Mouse (Mus musculus) gastrocnemius, postnatal 36 days (tissue): ENCODE measurements around the gene Cacnb1. TPM values are rescaled to one million over a fixed set of nuclear protein-coding genes. Genes with fewer than 3 reads are reported as not detected.

Experiments
- DNase-seq, 2 experiments: peaks; one replicate each; pipeline ENCODE4 v3.0.0; 2022
- intact Hi-C: fragments of 180-260 bp; cut with DNase I; formaldehyde crosslinking; loops from one replicate; pipeline ENCODE4 v1.15.1; 2025
- total RNA-seq, 2 experiments: library from RNA; stranded (reverse); gene quantifications; 2 replicates each; pipeline ENCODE4 v1.2.3; 2021

The Cacnb1 gene
- total RNA-seq, 2 experiments from 2014 or later, result 215 to 243 TPM

GRCm38 (mm10) chr11:98044074-98044473 is 21.2 kb upstream of the Cacnb1 start:
- DNase-seq, result no peak
- intact Hi-C loops, result no loop called here

GRCm38 (mm10) chr11:98042741-98043140 is 19.9 kb upstream of the Cacnb1 start:
- DNase-seq, result no peak
- intact Hi-C loops, result loop anchor here (2.0 kb wide), 1 partner anchor 20 kb away; no protein-coding TSS in a partner anchor

DNA sequence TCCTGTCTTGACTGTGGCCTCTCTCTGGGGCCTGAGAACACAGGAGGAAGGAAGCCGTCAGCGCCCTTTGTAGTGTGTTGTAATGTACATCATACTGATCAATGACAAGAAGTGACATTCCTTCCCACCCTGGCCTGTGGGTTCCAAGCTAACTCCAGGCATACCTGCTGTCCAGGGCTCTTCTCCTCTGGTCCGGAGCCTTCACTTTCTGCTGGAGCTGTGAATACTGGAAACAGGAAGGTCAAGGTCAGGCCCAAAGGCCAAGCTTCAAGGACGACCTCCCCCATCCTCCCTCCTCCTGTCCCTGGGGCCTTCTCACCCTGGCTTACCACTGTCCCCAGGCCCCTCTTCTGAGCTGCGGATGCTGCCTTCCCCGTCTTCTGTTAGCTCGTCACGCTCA is 18.1 kb upstream of the Cacnb1 start:
- DNase-seq, result no peak
- intact Hi-C loops, result no loop called here

GRCm38 (mm10) chr11:98037871-98038270 is 15.0 kb upstream of the Cacnb1 start:
- intact Hi-C loops, result no loop called here
- DNase-seq, result no peak

- intact Hi-C loops, result no loop called here
- DNase-seq, result peak in 1 of 2 experiments; percentile 35
Observed at GRCm38 (mm10) chr11:98035977-98036377, 13.1 kb upstream of the Cacnb1 start.

DNA sequence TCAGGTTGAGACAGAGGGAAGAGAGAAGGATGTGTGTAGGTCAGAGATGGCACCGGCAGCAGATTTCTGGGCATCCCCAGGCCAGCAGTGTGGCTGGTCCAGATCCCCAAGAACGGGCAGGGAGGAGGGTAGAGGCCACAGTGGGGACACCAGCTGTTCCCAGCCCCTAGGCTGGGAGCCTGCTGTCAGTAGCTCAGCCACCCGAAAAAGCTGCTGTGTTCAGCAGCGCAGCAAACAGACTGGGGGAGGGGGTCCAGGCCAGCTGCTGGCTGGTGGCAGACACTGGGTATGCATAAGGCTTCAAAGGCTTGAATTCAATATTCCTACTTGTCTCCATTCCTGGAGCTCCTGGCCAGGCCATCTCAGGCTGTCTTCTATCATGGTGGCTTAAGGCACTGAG is 12.0 kb upstream of the Cacnb1 start:
- intact Hi-C loops, result no loop called here
- DNase-seq, result no peak

- intact Hi-C loops, result no loop called here
Observed at GRCm38 (mm10) chr11:98034061-98034460, 11.2 kb upstream of the Cacnb1 start.

DNA sequence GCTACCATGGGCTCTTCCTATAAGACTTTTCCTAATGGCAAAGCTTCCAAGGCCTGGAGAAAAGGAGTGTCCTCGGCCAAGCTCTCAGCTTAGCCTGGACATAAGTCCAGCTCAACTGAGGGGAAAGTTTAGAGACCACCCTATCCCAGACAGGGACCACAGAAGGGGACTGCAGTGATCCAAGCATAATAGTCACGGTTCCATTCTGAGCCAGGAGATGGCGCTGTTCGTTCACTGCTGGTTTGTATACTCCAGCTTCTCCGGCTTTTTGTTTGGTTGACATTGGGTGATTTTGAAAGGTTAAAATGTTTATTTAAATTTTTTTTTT is 8.6 kb upstream of the Cacnb1 start:
- peak; percentile 52 to 70 for DNase-seq
- intact Hi-C loops, result no loop called here

More at GRCm38 (mm10) chr11:98034061-98034460, 11.2 kb upstream of the Cacnb1 start:
- no peak for DNase-seq

GRCm38 (mm10) chr11:98030701-98031442 is 8.0 kb upstream of the Cacnb1 start:
- intact Hi-C loops, result no loop called here
- no peak for DNase-seq

GRCm38 (mm10) chr11:98027785-98028184 is 5.0 kb upstream of the Cacnb1 start:
- intact Hi-C loops, result no loop called here
- DNase-seq, result no peak

DNA sequence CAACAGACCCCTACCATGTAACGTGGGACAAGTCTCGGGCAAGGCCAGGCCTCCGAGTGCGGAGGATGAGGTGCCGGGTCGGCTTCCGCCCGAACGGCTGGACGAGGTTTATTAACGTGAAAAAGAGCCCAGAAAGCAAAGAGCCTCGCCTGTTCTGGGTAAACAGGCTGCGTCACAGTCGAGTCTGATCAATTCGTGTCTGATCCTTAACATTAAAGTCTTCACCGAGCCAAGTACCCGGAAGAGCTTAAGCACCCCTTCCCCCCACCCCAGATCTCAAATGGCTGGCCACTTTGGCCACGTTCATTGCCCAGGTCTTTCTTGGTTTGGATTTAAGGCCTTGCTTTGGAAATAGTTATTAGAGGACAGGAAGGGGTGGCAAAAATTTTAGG is 4.5 kb upstream of the Cacnb1 start:
- DNase-seq, result no peak
- intact Hi-C loops, result no loop called here

DNA sequence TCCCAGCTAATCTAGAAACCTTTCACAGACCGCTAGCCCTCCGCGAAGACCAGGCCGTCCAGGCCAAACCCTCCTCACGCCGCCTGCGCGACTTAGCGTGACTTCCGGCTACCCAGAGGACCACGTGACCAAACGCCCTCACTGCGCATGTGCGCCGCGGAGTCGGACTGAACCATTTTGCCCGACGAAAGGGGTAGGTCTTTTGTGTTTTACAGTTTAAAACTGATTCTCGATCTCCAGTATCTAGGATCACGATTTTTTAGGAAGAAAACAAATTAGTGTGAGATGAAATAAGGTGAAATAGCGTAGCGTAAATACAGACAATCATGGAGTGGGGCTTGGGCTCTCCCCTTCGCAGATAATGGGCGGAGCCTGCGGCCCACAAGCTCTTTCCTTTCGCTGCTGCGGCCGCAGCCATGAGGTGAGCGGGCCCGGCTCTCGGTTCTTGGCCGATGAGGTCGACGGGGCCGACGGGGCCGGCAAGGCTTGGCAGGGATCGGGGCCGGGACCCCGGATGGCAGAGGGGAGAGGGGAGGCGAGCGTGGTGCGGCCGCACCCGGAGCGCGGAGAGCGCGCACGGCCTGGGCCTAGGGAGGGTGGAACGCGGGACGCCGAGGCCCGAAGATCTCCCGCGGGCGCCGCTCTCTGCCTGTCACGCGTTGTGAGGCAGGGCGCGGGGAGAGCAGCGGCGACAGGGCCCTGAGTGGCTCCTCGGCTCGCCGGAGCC is 3.9 kb upstream of the Cacnb1 start, which contains the start of gene Rpl19:
TSS of gene Rpl19 (plus strand) at position 141 of the 727 bp plus-strand sequence.
- DNase-seq, result peak; percentile 89 to 91
- intact Hi-C loops, result no loop called here

- intact Hi-C loops, result no loop called here
- no peak for DNase-seq
Observed at GRCm38 (mm10) chr11:98026248-98026569, 3.4 kb upstream of the Cacnb1 start.

DNA sequence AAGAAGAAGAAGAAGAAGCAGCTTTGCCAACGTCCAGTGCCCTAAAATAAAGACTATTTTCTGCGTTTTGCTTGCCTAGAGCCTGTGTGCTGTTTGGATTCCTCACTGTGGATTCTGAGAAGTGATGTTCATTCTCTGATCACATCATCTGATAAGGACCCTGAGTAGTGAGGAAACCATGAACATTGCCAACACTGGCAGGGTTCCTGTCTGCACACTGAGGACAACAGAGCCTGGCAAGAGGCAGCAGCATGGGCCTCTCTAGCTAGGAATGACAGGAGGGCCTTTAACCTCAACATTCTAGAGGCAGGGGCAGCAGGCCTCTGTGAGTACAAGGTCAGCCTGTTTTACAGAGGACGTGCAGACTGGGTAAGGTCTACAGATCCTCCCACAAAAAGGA is 1.7 kb upstream of the Cacnb1 start:
- intact Hi-C loops, result no loop called here
- no peak for DNase-seq

DNA sequence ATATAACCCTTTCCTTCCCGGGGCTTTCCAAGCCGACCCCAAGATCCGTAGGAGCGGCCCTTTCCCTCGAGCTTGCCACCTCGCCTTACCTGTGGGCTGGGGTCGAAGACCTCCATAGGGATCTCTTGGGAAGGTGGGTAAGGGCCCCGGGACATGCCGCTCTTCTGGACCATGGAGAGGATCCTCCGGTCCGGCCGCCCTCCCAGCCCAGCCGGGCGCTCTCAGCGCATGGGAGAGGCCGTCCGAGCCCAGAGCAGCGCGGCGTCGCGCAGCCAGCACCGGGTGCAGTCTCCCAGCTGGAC is 630 bp downstream of the Cacnb1 start:
- intact Hi-C loops, result no loop called here
- no peak for DNase-seq

DNA sequence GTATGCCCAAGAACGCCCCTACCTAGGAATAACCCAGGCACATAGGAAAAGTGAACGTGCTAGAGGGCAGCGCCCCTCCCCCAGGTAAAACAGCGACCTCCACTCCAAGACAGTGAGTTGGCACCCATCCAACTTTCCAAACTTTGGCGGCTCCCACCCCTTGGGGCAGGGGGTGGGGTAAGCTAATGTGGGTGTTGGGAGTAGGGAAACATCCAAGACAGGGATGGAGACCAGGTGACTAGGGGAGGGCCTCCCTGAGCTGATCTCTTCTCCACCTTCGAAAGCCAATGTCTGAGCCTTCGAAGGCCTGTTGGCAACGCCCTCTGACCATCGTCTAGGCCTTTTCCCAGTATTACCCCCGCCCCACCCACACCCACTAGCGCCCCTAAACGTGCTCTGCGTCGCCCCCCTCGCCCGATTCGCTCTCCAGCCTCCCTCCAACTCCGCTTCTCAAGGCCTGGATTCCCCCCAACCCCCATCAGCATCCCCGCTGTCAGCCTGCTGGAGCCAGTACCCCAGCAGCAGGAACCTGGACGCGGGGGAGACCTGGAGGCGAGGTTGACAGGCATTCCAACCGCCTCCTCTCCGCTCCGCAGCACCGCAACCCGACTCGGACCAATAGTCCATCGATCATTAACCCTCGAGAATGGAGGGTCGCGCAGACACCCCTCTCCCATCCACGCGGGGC is 1.1 kb downstream of the Cacnb1 start:
- DNase-seq, result no peak
- intact Hi-C loops, result no loop called here

DNA sequence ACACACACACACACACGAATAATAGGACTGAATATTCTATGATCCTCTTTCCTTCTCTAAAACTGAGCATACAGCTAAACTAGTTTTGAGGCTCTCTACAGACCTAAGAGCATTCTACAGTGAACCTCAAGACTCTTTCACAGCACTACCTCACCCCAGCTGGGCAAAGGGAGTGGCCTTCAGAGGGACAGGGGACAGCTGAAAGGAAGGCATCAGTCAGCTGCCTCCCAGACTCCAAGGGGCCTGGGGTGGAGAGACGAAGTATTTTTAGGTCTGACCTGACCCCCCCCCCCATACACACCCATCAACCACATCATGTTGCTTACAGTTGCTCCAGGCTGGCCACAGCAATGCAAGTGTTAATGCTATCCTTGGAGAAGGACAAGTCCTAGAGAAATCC is 1.7 kb downstream of the Cacnb1 start:
- DNase-seq, result no peak
- intact Hi-C loops, result no loop called here

DNA sequence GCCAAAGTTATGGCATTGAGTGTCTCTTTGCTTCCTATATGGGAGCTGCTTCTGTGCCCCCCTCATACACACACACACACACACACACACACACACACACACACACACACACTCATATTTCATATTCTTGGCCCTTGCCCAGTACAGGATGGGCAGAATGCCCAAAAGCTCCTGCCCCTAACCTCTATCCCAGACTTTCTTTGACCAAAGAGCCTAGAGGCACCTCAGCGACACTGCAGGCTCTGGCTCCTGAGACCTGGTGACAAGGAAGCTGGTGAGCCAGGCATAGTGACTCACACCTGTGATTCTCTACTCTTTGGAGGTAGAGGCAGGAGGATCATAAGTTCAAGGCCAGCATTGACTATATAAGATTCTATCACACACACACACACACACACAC is 2.1 kb downstream of the Cacnb1 start:
- intact Hi-C loops, result no loop called here
- no peak for DNase-seq

GRCm38 (mm10) chr11:98019883-98020610 is 2.8 kb downstream of the Cacnb1 start:
- intact Hi-C loops, result no loop called here
- no peak for DNase-seq

DNA sequence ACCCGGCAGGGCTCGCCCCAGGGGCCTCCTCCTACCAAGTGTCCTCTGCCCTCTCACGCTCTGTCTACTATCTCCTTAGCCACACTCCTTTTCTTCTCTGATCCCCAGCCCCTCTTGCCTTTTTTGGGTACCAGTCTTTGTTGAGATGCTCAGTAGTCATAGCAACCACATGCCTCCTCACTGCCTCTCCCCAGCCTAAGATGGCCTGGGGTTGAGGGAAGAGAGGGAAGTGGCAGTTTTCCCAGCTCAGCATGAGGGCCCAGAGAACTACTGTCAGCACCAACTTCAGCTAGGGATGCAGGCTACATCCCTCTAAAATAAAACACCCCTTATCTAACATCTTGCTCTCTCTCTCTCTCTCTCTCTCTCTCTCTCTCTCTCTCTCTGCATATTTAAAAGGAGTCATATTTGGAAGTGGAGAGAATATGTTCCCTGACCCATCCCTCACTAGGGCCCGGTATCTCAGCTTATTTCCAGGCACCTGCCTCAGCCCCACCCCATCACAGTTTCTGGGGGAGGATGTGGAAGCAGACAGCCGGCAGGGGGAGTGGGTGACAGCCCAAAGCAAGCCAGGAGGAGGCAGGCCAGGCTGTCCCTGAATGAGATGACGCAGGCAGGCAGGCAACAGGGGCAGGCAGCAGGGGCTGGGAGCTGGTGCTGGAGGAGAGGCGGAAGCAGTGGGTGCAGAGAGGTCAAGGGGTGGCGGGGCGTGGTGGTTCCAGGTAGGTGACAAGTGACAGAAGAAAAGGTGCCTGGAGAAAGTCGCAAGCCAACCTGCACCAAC is 3.8 kb downstream of the Cacnb1 start:
- intact Hi-C loops, result no loop called here
- peak in 1 of 2 experiments; percentile 33 for DNase-seq
